Mouse (Mus musculus) adrenal gland, postnatal 4 days (tissue): Measurements from ENCODE around the gene Acpp. TPM values are rescaled to one million over a fixed set of nuclear protein-coding genes. Genes with fewer than 3 reads are reported as not detected.

Experiments
- DNase-seq, 2 experiments: peaks; one replicate each; pipeline ENCODE4 v3.0.0; 2021 to 2022; ENCODE audit warnings: low spot score in 2 of 2, mixed read lengths in 2 of 2
- total RNA-seq, 2 experiments: library from RNA; stranded (reverse); gene quantifications; 2 replicates each; pipeline ENCODE4 v1.2.3; 2021

Gene Acpp
- total RNA-seq, 2 experiments from 2014 or later = 1.8 to 2.2 TPM

DNA sequence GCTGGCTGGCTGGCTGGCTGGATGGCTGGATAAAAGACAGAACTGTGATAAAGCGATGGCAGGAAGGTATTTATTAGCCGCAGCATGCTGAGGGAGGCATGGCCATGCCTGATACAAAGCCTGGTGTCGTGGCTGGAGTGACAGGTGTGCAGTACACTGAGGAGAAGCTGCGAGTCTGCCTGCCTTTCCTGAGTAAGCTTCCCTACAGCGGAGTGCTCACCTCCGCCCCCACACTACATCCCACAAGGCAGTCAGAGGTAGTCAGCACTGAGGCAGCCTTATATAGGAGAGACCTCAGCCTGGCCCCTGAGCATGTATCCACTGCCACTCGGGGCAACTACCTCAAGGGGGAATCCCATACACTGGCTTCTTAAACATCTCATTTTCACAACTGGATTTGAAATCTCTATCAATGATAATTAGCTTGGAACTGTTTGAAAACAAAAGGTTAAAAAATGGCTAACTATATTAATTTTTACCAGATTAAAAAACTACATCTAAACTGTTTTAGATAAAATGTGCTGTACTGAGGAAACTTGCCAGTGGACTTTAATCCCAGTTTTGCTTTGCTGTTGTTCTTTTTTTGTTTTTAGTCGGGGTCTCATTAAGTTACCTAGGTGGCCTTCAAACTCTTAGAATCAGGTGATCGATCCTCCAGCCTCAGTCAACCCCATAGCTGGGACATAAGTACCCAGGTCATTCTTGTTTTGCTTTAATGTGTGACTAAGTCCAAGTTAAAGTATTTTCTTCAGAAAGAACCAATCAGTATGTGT, 83.0 kb downstream of the Acpp start:
- no peak for DNase-seq

- DNase-seq = no peak
Observed at GRCm38 (mm10) chr9:104252637-104253036, 84.9 kb downstream of the Acpp start.

- DNase-seq = no peak
Observed at GRCm38 (mm10) chr9:104251687-104252086, 85.9 kb downstream of the Acpp start.

- DNase-seq = no peak
Observed at GRCm38 (mm10) chr9:104251111-104251510, 86.4 kb downstream of the Acpp start.

DNA sequence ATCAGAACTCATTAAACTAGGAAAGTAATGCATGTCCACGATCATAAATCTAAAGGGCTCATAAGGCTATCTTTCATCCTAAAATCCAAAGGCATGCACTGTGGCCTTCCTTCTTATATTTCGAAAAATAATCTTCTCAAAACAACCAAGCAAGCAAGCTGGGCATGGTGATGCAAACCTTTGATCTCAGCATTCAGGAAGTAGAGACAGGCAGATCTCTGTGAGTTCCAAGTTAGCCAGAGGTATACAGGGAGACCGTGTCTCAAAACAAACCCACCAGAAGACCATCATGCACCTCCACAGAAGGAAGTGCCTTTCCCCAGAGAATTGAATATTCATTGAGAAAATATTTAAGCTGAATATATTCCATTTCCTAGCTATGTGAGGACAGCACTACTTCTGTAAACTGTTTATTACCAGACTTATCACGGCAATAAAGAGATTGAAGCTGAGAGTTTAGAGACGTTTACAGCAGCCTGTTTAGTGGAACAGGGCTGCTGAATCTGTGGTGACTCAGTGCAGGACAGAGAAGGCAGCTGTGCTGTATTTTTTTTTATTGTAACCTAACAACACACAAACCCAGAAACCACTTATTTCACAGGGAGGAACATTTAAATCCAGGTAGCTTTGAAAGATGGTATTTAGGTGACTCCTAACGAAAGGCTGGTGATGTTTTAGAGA, 90.1 kb downstream of the Acpp start:
- DNase-seq = no peak

DNA sequence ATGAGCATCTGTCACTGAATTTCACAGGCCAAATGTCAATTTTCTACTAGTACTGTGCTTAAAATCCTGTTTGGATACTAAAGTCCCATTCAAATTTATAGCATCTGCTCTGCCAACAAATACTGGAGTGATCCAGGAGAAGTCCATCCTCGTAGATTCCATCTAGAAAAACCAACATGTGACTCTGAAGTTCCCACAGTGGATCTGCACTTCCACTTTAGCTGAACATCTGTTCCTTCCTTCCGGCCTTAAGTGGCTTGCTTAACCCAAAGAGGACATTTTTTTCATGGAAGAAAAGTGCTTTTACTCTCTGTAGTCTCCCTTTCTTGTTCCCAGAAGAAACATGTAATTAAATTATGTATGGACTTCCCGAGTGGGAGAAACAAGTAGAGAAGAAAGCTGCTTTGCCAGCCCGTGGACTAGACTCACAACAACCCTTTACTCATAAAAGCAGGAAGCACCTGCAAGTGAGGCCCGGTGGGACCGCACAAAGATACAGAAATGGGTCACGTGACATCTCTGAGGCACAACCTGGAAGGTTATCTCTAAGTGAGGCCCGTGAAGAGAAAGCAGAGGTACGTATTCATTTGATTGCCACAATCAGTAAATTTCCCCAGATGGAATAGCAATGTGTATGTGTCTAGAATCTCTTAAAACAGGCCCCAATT, 93.6 kb downstream of the Acpp start:
- no peak for DNase-seq

DNA sequence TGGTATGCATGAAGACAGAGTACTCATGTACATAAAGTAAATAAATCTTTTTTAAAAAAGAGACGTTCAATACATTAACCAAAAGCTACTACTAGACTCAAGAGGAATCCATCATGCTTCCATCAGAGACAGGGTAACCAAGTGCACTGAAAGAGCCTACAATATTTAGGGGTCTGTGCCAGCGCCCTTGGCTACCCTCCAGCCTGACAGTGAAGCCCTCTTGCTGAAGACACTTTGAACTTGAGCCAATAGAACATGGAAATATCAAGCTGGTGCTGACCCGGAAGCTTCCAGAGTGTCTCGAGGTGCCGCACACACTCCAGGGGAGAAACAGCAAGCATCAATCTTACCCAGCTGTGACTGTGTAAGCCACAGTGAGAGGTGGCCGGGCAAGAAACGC, 97.4 kb downstream of the Acpp start:
- DNase-seq = no peak

- no peak for DNase-seq
Observed at GRCm38 (mm10) chr9:104239076-104239475, 98.5 kb downstream of the Acpp start.

Other genes with a start within 250 kb of the Acpp start
- gene Ackr4, start 210.8 kb downstream of the Acpp start, total RNA-seq = 1 to 10 TPM; 1.2 to 1.4 TPM
- gene Dnajc13, start 74.8 kb downstream of the Acpp start, total RNA-seq = 10 to 100 TPM; 50.6 to 57.1 TPM
- gene Cpne4, start 209.5 kb upstream of the Acpp start, total RNA-seq = under 1 TPM; 0.70 to 0.96 TPM